Mouse (Mus musculus) inflammation-experienced regulatory T-cells, adult 16 weeks (primary cell): Measurements from ENCODE around the gene Klc4. TPM values are rescaled to one million over a fixed set of nuclear protein-coding genes. Genes with fewer than 3 reads are reported as not detected.

ENCODE experiments used
- polyA plus RNA-seq: library from polyadenylated mRNA; unstranded; fragments of 100-300 nt; shearing (Covaris generic); gene quantifications from one replicate; pipeline ENCODE4 v1.2.1, GENCODE M21; 2017

Gene Klc4
- polyA plus RNA-seq = 25.8 TPM

DNA sequence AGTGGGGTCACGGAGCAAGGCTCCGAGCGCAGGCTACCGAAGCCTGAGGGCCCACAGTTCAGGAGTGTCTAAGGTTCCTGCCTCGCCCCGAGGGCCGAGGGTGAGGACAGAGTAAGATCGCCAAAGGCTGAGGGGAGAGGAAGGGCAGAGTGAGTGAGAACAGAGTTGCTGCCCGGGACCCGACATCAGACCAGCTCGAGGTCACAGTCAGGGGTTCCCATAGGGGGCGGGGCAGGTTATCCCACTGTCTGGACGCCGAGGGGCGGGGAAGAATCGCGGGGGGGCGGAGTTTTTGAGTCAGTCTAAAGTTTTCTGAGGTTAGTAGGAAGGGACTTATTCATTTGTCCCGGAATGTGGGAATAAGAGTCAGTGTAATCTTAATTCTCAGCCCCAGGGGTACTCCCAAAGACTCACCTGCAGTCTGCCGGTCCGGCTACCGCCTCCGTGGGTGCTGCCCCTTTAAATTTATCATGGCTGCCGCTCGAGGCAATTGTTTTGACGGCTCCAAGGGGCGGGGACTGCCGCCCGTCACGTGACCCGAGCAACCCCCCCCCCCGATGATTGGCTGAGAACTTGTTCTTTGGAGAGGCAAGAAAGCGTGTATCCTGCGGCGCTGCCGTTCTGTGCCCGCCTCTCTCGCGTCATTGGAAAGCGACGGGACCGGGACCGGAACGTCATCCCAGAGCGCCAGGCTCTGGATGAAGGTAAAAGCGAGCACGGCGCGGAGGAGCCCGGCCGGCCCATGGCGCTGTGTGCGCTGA is at the start of gene Klc4, which contains the start of gene Mrpl2:
Klc4 (minus strand) TSS at position 462 of the 761 bp plus-strand sequence.
Mrpl2 (plus strand) TSS at position 669 of the 761 bp plus-strand sequence.

DNA sequence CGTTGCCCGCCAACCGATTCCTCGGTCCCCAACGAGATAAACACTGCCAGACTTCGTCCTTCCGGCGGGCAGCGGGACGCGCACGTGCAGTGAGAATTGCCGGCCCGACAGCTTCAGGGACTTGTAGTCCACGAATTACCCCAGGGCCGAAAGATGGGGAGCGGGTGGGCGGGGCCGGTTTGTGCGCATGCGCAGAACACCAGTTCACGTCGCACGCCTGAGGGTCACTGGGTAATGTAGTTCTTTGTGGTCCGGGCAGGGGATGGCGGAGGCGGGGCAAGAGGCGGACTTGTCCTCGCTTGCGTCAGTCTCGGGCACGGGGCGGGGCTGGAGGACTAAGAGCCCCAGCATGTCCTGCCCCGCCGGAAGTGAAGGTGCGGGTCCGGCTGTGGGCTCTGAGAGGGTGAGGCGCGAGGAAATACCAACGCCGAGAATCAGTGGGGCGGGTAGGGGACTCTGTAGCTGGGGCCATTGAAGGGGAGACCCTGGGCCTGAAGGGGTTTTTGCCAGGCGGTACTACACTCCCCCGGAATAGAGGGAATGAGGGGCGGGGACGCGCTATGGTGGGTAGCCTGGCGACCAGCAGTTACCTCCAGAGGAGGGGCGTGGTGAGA is 35.0 kb upstream of the Klc4 start, which contains the start of gene Klhdc3:
Klhdc3 (minus strand) TSS at position 155 of the 614 bp plus-strand sequence.

DNA sequence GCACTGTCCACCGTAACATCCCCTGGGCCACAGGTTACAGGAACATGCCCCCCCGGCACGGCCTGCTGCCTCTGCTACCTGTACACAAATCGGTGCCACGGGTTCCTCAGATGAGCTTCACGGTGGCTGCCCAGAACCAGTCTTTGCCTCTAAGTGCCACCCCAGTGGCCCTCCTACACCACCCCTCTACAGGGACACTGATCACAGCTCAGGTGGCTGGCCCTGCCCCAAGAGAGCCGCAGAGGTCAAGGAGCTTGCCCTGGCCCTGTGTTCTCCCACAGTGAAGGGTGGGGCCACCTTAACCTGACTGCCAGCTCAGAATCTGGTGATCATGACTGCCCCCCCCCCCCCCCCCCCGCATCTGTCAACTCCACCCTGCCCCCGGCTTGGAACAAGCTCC is 32.6 kb upstream of the Klc4 start, which contains the start of gene Mea1:
Mea1 (plus strand) TSS at position 378 of the 400 bp plus-strand sequence.

DNA sequence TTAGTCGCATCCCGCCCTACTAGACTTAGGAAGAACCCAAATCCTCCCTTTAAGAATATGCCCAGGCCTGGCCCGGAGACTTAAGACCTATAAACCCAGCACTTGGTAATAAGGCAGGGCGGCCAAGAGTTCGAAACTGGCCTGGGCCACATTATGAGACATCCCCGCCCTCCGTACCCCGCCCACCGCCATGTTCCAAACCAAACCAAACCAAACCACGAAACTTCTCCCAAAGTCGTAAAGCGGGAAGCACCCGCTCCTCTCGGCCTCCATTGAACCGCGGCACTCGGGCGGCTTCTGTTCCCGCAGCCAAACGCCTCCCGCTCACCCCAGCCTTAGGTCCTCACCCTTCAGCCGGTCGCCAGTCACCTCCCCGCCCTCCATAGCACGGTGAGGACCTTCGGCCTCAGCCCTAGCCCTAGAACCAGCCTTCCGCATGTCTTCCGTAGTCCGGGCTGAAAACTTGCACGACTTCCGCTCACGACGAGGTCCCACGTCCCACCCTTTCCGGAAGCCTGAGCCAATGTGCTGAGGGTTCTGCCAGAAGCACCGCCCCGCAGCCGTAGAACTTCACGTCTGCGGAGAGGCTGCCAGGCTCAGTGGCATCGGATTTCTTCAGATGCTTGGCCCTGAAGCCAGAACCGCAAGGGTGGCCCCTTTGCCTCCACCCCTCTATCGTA is 28.2 kb upstream of the Klc4 start, which contains the start of gene Rrp36:
Rrp36 (minus strand) TSS at position 503 of the 680 bp plus-strand sequence.

DNA sequence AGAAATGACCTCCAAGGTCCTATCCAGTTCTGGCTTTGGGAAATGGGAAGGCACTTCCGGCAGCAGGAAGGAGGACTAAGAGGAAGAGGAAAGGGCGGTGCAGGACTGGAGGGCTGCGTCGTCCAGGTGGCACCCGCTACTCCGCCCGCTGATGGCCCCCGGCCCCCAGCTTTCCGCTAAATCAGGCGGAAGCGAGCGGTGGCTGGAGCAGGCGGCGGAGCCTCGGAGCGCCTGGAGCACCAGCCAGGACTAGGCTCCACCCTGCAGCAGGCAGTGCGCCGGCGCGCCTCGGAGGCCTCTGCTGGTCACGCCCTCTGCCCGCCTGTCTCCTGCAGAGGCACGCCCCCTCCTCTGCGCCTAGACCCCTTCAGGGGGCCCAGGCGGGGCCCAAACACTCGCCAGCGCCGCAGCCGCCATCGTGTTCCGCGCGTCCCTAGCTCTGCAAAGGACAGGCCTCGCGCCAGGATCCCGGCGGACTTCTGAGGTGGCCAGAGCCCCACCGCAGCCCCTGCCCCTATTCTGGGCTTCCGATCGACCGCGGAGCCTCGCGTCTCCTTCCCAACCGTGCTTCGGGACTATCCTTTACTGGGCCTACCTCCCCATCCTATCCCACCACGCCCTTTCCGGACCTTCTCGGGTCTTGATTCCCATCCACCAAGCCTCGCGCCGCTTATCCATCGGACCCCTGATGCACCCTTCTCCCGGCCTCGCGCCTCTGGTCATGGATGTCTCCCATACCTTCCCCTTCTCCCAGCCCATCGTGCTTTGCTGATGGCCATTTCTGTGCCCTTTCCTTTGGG is 4.6 kb upstream of the Klc4 start, which contains the start of gene Cul7:
Cul7 (plus strand) TSS at position 106 of the 800 bp plus-strand sequence.

DNA sequence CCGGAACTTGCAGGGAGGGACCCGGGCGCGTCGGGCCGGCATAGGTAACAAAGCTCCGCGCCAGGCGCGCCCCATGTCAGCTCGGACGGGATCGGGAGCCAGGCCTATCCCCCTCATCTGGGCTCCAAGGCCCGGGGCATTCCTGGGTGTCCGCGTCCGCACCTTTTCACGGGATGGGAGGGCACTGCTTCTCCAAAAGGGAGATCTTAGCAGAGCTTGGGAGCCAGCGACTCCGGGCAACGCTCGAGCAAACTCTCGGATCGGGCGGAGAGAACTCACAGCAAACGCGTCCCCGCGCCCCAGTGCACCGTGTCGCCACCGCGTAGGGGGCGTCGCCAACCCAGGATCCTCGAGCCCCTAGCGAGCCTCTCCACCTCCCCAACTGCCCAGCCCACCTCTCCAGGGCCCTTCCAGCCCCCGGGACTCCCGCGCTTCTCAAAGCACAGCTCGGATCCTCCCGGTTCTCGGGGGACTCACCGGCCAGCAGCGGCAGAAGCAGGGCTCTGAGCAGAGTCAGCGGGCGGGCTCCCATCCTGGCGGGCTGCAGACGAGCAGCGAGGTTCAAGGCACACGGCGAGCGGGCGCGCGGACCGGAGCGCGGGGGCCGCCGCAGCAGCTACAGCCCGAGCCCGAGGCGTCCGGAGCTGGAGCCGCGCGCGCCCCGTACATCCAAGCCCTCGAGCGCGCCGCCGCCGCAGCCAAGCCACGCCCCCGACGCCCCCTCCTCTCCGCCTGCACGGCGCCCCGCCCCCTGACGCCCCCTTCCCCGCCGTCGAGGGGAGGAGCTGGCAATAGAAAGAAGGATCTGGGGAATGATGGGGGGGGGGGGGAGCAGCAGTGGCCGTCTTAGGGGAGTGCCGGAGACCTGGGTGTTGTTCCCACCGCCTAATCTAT is 16.8 kb downstream of the Klc4 start, which contains the start of gene Ptk7:
Ptk7 (minus strand) TSS at position 714 of the 894 bp plus-strand sequence.

Other genes starting within 250 kb of the Klc4 start
- gene Crip3, start 217.1 kb downstream of the Klc4 start, polyA plus RNA-seq = not detected
- not detected for gene Slc22a7, start 207.6 kb downstream of the Klc4 start, polyA plus RNA-seq
- 0.18 TPM for gene Ttbk1, start 158.3 kb downstream of the Klc4 start, polyA plus RNA-seq
- 8.4 TPM for gene Dnph1, start 149.3 kb downstream of the Klc4 start, polyA plus RNA-seq
- gene Cul9, start 99.6 kb downstream of the Klc4 start, polyA plus RNA-seq = 13.2 TPM
- gene Srf, start 89.8 kb downstream of the Klc4 start, polyA plus RNA-seq = 3.4 TPM
- not detected for gene Ptk7, start 16.5 kb downstream of the Klc4 start, polyA plus RNA-seq
- 70.8 TPM for gene Mrpl2, start 207 bp upstream of the Klc4 start, polyA plus RNA-seq
- gene Cul7, start 4.3 kb upstream of the Klc4 start, polyA plus RNA-seq = 13.5 TPM
- gene Rrp36, start 28.3 kb upstream of the Klc4 start, polyA plus RNA-seq = 68.2 TPM
- gene Mea1, start 32.8 kb upstream of the Klc4 start, polyA plus RNA-seq = 170 TPM
- gene Klhdc3, start 34.9 kb upstream of the Klc4 start, polyA plus RNA-seq = 84.9 TPM
- 66.6 TPM for gene Ppp2r5d, start 59.1 kb upstream of the Klc4 start, polyA plus RNA-seq
- gene Pex6, start 65.4 kb upstream of the Klc4 start, polyA plus RNA-seq = 3.0 TPM
- gene Gnmt, start 83.1 kb upstream of the Klc4 start, polyA plus RNA-seq = 0.67 TPM
- gene Cnpy3, start 106.2 kb upstream of the Klc4 start, polyA plus RNA-seq = 63.8 TPM
- gene Ptcra, start 117.7 kb upstream of the Klc4 start, polyA plus RNA-seq = not detected
- gene 2310039H08Rik, start 126.6 kb upstream of the Klc4 start, polyA plus RNA-seq = 26.7 TPM
- 169 TPM for gene Rpl7l1, start 136.7 kb upstream of the Klc4 start, polyA plus RNA-seq
- 23.2 TPM for gene Bicral, start 212.5 kb upstream of the Klc4 start, polyA plus RNA-seq
- 23.2 TPM for gene Tbcc, start 244.7 kb upstream of the Klc4 start, polyA plus RNA-seq